Mouse (Mus musculus) G1E-ER4 (cell line): ENCODE data around the gene Ms4a12. TPM values are rescaled to one million over a fixed set of nuclear protein-coding genes. Genes with fewer than 3 reads are reported as not detected.

ENCODE experiments used
- GATA1 ChIP-seq: IDR thresholded peaks from one replicate; pipeline ENCODE4 v1.8.0; 2012; ENCODE audit warnings: low read length, inconsistent platforms
- polyA plus RNA-seq: library from polyadenylated mRNA; stranded (reverse); fragments of >175 nt; gene quantifications from 2 replicates; pipeline ENCODE4 v1.2.3, GENCODE M21; 2012

Gene Ms4a12
- polyA plus RNA-seq, 1 experiment = not detected

DNA sequence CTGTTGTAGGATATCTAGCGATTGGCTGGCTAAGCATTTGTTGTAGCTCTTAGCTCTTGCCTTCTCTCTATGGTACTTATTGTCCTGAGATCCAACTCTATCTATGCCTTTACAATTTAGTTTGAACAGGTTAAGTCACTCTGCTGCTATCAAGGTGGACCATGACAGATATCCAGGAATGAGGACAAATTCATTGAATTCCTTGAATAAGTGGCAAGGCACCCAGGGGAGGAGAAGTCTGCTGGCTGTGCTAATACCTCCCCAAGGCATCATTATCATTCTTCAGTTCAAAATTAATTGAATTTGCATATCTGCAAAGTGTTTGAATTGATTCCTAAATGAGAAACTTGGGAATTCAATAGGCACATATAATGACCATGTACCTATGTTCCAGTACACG is 54.8 kb downstream of the Ms4a12 start:
- TF ChIP-seq GATA1 = no peak

DNA sequence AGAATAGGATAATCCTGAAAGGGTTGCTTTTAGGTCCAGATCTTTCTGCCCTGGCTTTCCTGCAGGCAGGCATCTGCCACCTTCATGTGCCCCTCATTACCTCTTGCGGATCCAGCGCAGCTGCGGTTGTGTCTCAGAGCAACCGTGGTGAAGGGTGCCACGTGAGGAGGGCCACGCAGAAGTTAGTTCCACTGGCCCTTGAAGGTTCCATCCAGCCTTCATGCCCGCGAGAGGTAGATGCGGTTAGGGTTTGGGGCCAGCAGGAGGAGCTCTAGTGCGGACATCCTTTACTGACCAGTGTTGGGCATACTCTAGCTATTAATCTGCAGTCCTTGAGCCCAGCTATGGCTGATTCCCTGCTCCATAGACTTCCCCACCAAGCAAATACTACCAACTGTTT is 67.1 kb downstream of the Ms4a12 start, which contains the start of gene 1700025F22Rik:
Gene 1700025F22Rik (minus strand): TSS at position 149 of the 400 bp plus-strand sequence.
- no peak for TF ChIP-seq GATA1

Other genes starting within 250 kb of the Ms4a12 start
- gene Ms4a15, start 239.2 kb downstream of the Ms4a12 start, polyA plus RNA-seq = not detected in 2 replicates
- not detected in 2 replicates for gene Ms4a18, start 214.4 kb downstream of the Ms4a12 start, polyA plus RNA-seq
- gene Ms4a8a, start 151.3 kb downstream of the Ms4a12 start, polyA plus RNA-seq = not detected in 2 replicates
- gene 1700017D01Rik, start 101.6 kb downstream of the Ms4a12 start, polyA plus RNA-seq = not detected in 2 replicates
- not detected in 2 replicates for gene 1700025F22Rik, start 67.1 kb downstream of the Ms4a12 start, polyA plus RNA-seq
- not detected in 2 replicates for gene Ms4a13, start 35.7 kb downstream of the Ms4a12 start, polyA plus RNA-seq
- gene Ms4a1, start 33.8 kb upstream of the Ms4a12 start, polyA plus RNA-seq = not detected in 2 replicates
- gene Ms4a5, start 51.4 kb upstream of the Ms4a12 start, polyA plus RNA-seq = not detected in 2 replicates
- gene Ms4a14, start 82.0 kb upstream of the Ms4a12 start, polyA plus RNA-seq = not detected in 2 replicates
- gene Ms4a7, start 103.7 kb upstream of the Ms4a12 start, polyA plus RNA-seq = not detected in 2 replicates
- not detected in 2 replicates for gene Ms4a4a, start 143.1 kb upstream of the Ms4a12 start, polyA plus RNA-seq
- not detected in 2 replicates for gene Ms4a4c, start 172.3 kb upstream of the Ms4a12 start, polyA plus RNA-seq
- gene Ms4a4b, start 211.1 kb upstream of the Ms4a12 start, polyA plus RNA-seq = not detected in 2 replicates
- not detected in 2 replicates for gene Ms4a6c, start 236.9 kb upstream of the Ms4a12 start, polyA plus RNA-seq